Mouse (Mus musculus): ENCODE results near the gene Efcab11. TPM values are rescaled to one million over a fixed set of nuclear protein-coding genes. Genes with fewer than 3 reads are reported as not detected.

The Efcab11 gene
- polyA plus RNA-seq, 1 experiment from 2014 or later, result 2.5 TPM

DNA sequence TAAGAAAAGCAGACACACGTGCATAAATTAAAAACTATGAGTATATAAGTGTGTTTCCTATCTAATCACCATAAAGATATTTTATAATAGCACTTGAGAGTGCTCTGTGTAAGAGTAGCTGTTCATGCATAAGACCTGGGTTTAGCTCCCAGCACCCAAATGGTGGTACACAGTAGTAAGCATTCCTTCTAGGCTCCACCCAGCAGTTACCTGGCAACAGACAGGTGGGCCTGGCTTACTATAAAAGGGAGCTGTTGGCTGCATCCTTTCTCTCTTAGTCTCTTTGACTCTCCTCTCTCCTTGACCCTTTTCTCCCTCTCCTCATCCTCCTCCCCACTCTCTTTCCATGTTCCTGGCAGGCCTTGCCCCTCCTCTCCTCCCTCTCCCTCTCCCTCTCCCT, 15.4 kb downstream of the Efcab11 start:
- Histone ChIP-seq H3K9me3 (replicated peaks) (no peaks in the 10 kb centered on the region), H3K4me1 (no peaks in the 10 kb centered on the region), H3K27me3 (replicated peaks) (no peaks in the 10 kb centered on the region), H3K27ac (replicated peaks) (no peak overlapping the region), H3K4me2 (no peak overlapping the region), H3K9ac (replicated peaks) (no peak overlapping the region), H3K36me3 (no peaks in the 10 kb centered on the region), H3K4me3 (replicated peaks) (no peak overlapping the region)
- no peak for ATAC-seq (ENCODE audit: low FRiP score)
- 85% methylated on average over 1 of the region's 1 CpGs for WGBS

DNA sequence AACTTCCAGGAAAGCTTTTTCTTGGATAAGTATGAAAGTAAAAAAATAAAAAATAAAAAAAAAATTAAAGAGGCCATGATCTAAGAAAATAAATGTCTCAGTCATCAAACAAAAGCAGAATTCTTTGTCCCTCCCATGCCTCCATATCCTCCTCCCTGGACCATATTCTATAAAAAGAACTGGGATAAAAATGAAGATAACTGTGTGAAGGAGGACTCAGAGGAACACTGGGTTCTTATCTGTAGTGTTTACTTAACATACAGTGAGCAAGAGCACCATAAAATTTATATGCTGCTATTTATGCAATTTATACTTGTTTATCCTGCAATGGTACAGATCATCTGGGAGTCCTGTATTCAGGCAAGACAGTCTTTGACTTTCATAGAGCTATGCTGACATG, 19.6 kb downstream of the Efcab11 start:
- H3K4me3 ChIP-seq (replicated peaks), result no peak overlapping the region
- ATAC-seq (ENCODE audit: low FRiP score), result no peak
- H3K9ac ChIP-seq (replicated peaks), result no peak overlapping the region
- H3K4me2 ChIP-seq, result no peak overlapping the region
- no peaks in the 10 kb centered on the region for H3K36me3 ChIP-seq
- H3K4me1 ChIP-seq, result 0 out of 2 replicates have a peak, but pooled peaks cover 2% of the 10 kb centered on the region
- H3K27me3 ChIP-seq (replicated peaks), result no peaks in the 10 kb centered on the region
- H3K27ac ChIP-seq (replicated peaks), result no peak overlapping the region
- H3K9me3 ChIP-seq (replicated peaks), result no peaks in the 10 kb centered on the region

DNA sequence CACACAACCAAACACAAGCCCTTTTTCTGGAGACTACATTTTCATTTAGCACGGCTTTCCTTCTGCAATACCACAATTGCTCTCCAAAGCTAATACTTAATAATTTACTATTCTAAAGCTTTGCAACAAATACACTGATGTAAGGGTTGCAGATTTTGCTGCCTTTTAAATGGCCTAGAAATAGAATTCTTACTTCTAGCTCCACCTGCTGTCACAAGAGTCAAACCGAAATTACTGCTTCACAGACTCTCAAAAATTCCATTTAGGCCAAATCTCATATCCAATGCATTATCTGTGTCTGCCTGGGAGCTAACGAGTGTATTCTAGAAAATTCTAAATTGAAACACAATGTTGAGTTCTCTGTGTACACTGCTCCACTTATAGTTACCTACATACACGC, 23.3 kb downstream of the Efcab11 start:
- H3K27ac ChIP-seq (replicated peaks), result no peak overlapping the region
- no peaks in the 10 kb centered on the region for H3K36me3 ChIP-seq

DNA sequence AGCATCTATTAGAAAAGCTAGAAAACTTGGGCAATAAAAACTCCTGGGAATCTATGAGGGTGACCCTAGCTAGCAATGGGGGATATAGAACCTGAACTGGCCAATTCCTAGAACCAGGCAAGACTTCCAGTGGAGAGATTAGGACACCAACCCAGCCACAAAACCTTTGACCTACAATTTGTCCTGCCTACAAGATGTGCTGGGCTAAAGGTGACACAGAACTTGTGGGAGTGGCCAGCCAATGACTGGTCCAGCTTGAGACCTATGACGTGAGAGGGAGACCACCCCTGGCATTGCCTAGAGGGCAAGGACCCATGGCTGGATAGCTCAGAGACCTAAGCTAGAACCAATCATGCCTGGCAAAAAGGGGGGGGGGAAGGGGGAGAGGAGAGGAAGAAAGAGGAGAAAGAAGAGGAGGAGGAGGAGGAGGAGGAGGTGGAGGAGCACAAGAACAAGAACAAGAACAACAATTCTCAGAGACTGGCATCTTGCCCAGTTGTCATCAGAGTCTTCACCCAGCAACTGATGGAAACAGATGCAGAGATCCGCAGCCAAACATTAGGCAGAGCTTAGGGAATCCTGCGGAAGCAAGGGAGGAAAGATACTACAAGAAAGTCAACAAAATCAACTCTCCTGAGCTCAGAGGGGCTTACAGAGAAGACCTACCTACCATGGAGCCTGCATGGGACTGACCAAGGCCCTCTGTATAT, 24.7 kb downstream of the Efcab11 start:
- Histone ChIP-seq H3K4me2 (no peak overlapping the region), H3K4me3 (replicated peaks) (no peak overlapping the region), H3K27me3 (replicated peaks) (no peaks in the 10 kb centered on the region), H3K36me3 (no peaks in the 10 kb centered on the region), H3K4me1 (peaks cover 16% of the 10 kb centered on the region; the same call in 1 of the 2 replicates), H3K9me3 (replicated peaks) (no peaks in the 10 kb centered on the region), H3K27ac (replicated peaks) (no peak overlapping the region), H3K9ac (replicated peaks) (no peak overlapping the region)
- no peak for ATAC-seq (ENCODE audit: low FRiP score)
- 81% methylated on average over 3 of the region's 3 CpGs for WGBS

More for the DNA sequence above, 23.3 kb downstream of the Efcab11 start:
- H3K4me1 ChIP-seq, result peaks cover 13% of the 10 kb centered on the region; the same call in 1 of the 2 replicates
- no peak for ATAC-seq (ENCODE audit: low FRiP score)
- no peak overlapping the region for H3K4me3 ChIP-seq (replicated peaks)
- H3K27me3 ChIP-seq (replicated peaks), result no peaks in the 10 kb centered on the region
- no peak overlapping the region for H3K4me2 ChIP-seq
- 82% methylated on average over 4 of the region's 4 CpGs for WGBS
- H3K9me3 ChIP-seq (replicated peaks), result no peaks in the 10 kb centered on the region
- H3K9ac ChIP-seq (replicated peaks), result no peak overlapping the region

GRCm38 (mm10) chr12:99858664-99859063, 25.6 kb downstream of the Efcab11 start:
- Histone ChIP-seq H3K4me2 (no peak overlapping the region), H3K9me3 (replicated peaks) (no peaks in the 10 kb centered on the region), H3K27me3 (replicated peaks) (no peaks in the 10 kb centered on the region), H3K4me3 (replicated peaks) (no peak overlapping the region), H3K36me3 (no peaks in the 10 kb centered on the region), H3K4me1 (peaks cover 20% of the 10 kb centered on the region), H3K27ac (replicated peaks) (no peak overlapping the region), H3K9ac (replicated peaks) (no peak overlapping the region)
- 90% methylated on average over 5 of the region's 5 CpGs for WGBS
- ATAC-seq (ENCODE audit: low FRiP score), result no peak

DNA sequence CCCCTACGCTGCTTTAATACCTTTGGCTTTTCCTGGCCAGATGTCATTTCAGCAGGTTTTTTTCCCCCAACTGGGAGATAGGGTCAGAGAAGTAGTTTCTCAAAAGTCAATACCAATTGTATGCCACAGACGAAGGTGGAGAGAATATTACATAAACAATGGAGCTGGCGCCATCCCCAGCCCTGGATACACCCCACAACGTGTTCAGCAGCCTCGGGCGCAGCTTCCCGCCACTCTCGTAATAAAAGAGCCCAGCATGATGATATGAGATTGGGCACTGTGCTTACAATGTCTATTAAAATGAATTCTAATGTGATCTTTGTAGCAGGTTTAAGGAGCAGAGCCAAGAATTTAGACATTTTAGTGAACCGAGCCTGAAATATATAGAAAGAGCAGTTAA, 28.2 kb downstream of the Efcab11 start:
- Histone ChIP-seq H3K27ac (replicated peaks) (no peak overlapping the region), H3K9ac (replicated peaks) (no peak overlapping the region), H3K36me3 (no peaks in the 10 kb centered on the region), H3K4me1 (peaks cover 26% of the 10 kb centered on the region), H3K27me3 (replicated peaks) (no peaks in the 10 kb centered on the region), H3K4me2 (no peak overlapping the region), H3K4me3 (replicated peaks) (no peak overlapping the region), H3K9me3 (replicated peaks) (no peaks in the 10 kb centered on the region)
- WGBS, result 37% methylated on average over 9 of the region's 9 CpGs
- no peak for ATAC-seq (ENCODE audit: low FRiP score)

DNA sequence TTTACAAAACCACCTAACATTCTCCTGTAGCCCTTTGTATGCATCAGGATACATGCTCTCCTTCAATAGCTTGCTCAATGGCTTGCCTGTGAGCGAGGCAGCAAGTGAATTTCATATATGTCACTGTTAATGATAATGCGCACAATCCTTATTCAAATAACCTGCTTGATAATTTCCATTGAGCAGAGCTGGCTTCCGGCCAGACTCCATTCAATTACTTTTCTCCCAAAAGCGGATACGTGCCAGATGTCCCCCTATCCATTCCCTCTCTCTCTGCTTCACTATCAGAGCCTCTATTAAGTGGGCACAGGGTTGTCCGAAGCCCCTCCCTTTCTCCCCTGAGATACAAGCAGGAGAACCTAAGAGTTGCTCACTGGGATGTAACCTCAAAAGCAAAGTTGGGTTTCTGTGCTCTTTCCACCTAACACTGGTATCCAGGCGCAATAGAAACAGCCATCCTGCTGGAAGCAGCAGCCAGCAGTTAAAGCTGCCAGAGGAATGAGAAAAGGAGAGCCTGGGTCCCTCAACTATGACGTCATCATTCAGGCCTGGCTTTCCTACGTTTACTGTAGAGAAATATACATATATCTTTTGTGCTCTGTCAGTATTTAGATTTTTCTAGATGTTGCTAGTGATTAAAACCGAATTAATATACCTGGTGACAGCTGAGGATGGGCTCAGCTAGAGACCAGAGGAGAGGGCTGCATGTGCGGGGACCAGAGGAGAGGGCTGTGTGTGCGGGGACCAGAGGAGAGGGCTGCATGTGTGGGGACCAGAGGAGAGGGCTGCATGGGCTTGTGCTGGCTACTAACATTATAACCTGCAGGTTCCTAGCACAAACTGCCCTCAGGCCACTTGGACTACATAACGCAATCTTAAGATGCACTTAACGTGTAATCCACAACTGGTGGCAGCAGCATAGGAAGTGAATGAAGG, 30.6 kb downstream of the Efcab11 start:
- peak overlapping the region; percentile 41 for H3K27ac ChIP-seq (replicated peaks)
- no peaks in the 10 kb centered on the region for H3K36me3 ChIP-seq
- no peaks in the 10 kb centered on the region for H3K9me3 ChIP-seq (replicated peaks)
- no peak overlapping the region for H3K9ac ChIP-seq (replicated peaks)
- WGBS, result 56% methylated on average over 14 of the region's 14 CpGs
- ATAC-seq (ENCODE audit: low FRiP score), result no peak
- H3K27me3 ChIP-seq (replicated peaks), result no peaks in the 10 kb centered on the region
- H3K4me3 ChIP-seq (replicated peaks), result no peak overlapping the region
- no peak overlapping the region for H3K4me2 ChIP-seq
- peaks cover 24% of the 10 kb centered on the region for H3K4me1 ChIP-seq

DNA sequence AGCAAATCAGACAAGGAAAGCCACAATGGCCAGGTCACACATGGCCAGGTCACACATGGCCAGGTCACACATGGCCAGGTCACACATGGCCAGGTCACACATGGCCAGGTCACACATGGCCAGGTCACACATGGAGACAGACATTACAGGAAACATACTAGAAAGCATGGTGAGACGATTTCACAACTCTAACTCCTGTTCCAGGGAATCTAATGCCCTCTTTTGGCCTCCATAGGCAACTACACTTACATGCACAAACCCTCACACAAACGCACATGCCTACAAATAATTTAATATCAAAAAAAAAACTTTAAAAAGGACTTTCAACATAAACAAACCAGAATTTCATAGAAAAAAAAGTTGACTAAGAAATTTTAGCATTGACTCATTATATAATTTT, 34.2 kb downstream of the Efcab11 start:
- no peak for ATAC-seq (ENCODE audit: low FRiP score)
- Histone ChIP-seq H3K27me3 (replicated peaks) (no peaks in the 10 kb centered on the region), H3K4me3 (replicated peaks) (no peak overlapping the region), H3K9ac (replicated peaks) (no peak overlapping the region), H3K36me3 (no peaks in the 10 kb centered on the region), H3K9me3 (replicated peaks) (no peaks in the 10 kb centered on the region), H3K4me2 (no peak overlapping the region), H3K4me1 (peaks cover 9% of the 10 kb centered on the region), H3K27ac (replicated peaks) (no peak overlapping the region)
- WGBS, result 83% methylated on average over 2 of the region's 2 CpGs

- H3K9ac ChIP-seq (replicated peaks), result no peak overlapping the region
- H3K9me3 ChIP-seq (replicated peaks), result no peaks in the 10 kb centered on the region
- no peak for ATAC-seq (ENCODE audit: low FRiP score)
- 83% methylated on average over 8 of the region's 8 CpGs for WGBS
- no peak overlapping the region for H3K4me2 ChIP-seq
- no peak overlapping the region for H3K4me3 ChIP-seq (replicated peaks)
- H3K27ac ChIP-seq (replicated peaks), result no peak overlapping the region
- H3K27me3 ChIP-seq (replicated peaks), result no peaks in the 10 kb centered on the region
- no peaks in the 10 kb centered on the region for H3K36me3 ChIP-seq
- H3K4me1 ChIP-seq, result no peaks in the 10 kb centered on the region; the same call in 1 of the 2 replicates
These were observed 39.3 kb downstream of the Efcab11 start for GRCm38 (mm10) chr12:99844951-99845350.

- ATAC-seq (ENCODE audit: low FRiP score), result no peak
- no peaks in the 10 kb centered on the region for H3K36me3 ChIP-seq
- H3K9me3 ChIP-seq (replicated peaks), result no peaks in the 10 kb centered on the region
- H3K4me3 ChIP-seq (replicated peaks), result no peak overlapping the region
- peaks cover 18% of the 10 kb centered on the region for H3K4me1 ChIP-seq
- no peak overlapping the region for H3K4me2 ChIP-seq
- H3K27ac ChIP-seq (replicated peaks), result no peak overlapping the region
- H3K27me3 ChIP-seq (replicated peaks), result no peaks in the 10 kb centered on the region
- WGBS, result 68% methylated on average over 14 of the region's 14 CpGs
- H3K9ac ChIP-seq (replicated peaks), result no peak overlapping the region
These were observed 45.5 kb downstream of the Efcab11 start for GRCm38 (mm10) chr12:99838703-99839102.

- 47% methylated on average over 11 of the region's 11 CpGs for WGBS
- no peak overlapping the region; the same call in 1 of the 2 replicates for H3K27ac ChIP-seq (replicated peaks)
- ATAC-seq (ENCODE audit: low FRiP score), result no peak
These were observed 46.1 kb downstream of the Efcab11 start for GRCm38 (mm10) chr12:99838109-99838508.

GRCm38 (mm10) chr12:99837528-99837927, 46.7 kb downstream of the Efcab11 start:
- no peaks in the 10 kb centered on the region for H3K9me3 ChIP-seq (replicated peaks)
- no peak overlapping the region for H3K4me3 ChIP-seq (replicated peaks)
- no peaks in the 10 kb centered on the region for H3K36me3 ChIP-seq
- no peak overlapping the region for H3K27ac ChIP-seq (replicated peaks)
- no peak for ATAC-seq (ENCODE audit: low FRiP score)
- H3K27me3 ChIP-seq (replicated peaks), result no peaks in the 10 kb centered on the region
- no peak overlapping the region for H3K4me2 ChIP-seq
- H3K4me1 ChIP-seq, result peaks cover 18% of the 10 kb centered on the region
- WGBS, result 91% methylated on average over 5 of the region's 5 CpGs
- H3K9ac ChIP-seq (replicated peaks), result no peak overlapping the region

More at GRCm38 (mm10) chr12:99838109-99838508, 46.1 kb downstream of the Efcab11 start:
- Histone ChIP-seq H3K27me3 (replicated peaks) (no peaks in the 10 kb centered on the region), H3K4me2 (no peak overlapping the region), H3K4me1 (peaks cover 18% of the 10 kb centered on the region), H3K9me3 (replicated peaks) (no peaks in the 10 kb centered on the region), H3K9ac (replicated peaks) (no peak overlapping the region), H3K36me3 (no peaks in the 10 kb centered on the region), H3K4me3 (replicated peaks) (no peak overlapping the region)
